Mouse (Mus musculus): ENCODE measurements around the gene Dut. TPM values are rescaled to one million over a fixed set of nuclear protein-coding genes. Genes with fewer than 3 reads are reported as not detected.
"Not testable (repeated sequence)": the region's sequence is repeated elsewhere in the genome, so short reads cannot be mapped to it uniquely, and the experiment has no call there.

Dut gene
- polyA plus RNA-seq, 1 experiment from 2014 or later, result 191 TPM

DNA sequence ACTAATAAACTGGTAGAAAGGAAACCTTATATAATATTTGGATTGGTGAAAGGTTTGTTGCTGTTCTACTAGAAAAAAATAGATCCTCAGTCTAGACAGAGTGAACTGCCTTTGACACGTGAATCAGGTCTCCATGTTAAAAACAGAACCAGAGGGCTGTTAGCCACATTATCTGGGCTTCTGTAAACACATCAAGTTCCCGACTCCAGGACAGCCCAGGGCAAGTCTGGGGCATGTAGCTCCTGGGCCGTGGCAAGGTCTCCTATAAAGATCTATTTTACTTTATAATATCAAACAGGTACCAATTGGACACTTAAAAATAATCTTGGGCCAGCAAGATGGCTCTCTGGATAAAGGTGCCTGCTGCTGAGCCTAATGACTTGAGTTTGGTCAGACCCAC lies 8.9 kb downstream of the Dut start:
- H3K27me3 ChIP-seq, result no peaks in the 10 kb centered on the region
- 79% methylated on average over 3 of the region's 3 CpGs for WGBS
- ATAC-seq (ENCODE audit: insufficient number of reproducible peaks, insufficient read depth, low FRiP score, low TSS enrichment, low read depth), result no peak
- H3K4me1 ChIP-seq (replicated peaks), result no peaks in the 10 kb centered on the region
- H3K36me3 ChIP-seq, result peaks cover 81% of the 10 kb centered on the region
- H3K9ac ChIP-seq (replicated peaks), result no peak overlapping the region
- no peaks in the 10 kb centered on the region for H3K9me3 ChIP-seq
- no peak overlapping the region for H3K27ac ChIP-seq
- H3K4me2 ChIP-seq, result no peak overlapping the region
- no peak overlapping the region for H3K4me3 ChIP-seq (replicated peaks)

DNA sequence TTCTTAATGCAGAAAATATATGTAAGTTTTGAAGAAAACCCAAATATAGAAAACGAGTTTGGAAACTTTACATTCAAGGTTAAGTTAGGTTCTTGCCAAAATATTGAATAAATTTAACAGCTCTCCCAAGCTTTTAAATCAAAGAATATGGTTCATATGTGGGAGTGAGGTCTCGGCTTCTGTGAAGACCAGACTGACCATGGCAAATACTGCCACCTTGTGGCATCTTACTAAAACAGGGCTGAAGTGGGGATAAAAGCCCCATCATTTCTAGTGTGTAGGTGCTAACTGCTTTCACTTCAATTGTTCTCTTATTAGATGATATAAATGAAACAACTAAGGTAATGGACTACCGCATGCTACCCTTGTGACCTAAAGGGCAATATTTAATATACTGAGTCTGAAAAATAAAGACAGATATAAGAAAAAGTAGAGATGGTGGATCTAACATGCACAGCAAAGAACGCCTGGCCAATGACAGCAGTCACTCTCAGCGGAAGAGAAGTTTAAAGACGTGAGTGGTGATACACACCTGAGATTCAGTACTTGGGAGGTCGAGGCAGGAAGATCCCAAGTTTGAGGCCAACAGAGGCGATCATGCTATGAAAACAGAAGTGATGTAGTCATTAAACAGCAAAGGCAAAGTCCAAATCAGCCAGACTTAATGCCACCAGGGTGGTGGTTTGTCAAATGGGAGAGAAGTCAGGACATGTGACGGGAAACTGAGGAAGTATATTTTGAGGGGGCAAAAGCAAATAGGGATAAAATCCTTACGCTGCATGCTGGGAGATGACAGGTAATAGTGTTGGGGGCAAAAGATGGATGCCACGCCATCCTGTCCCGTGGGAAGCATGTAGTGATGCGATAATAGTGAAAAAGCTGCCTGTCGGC lies 12.5 kb downstream of the Dut start:
- Histone ChIP-seq H3K36me3 (peaks cover 47% of the 10 kb centered on the region), H3K27me3 (no peaks in the 10 kb centered on the region), H3K9me3 (no peaks in the 10 kb centered on the region), H3K4me3 (replicated peaks) (no peak overlapping the region), H3K4me2 (no peak overlapping the region), H3K4me1 (replicated peaks) (no peaks in the 10 kb centered on the region), H3K27ac (no peak overlapping the region), H3K9ac (replicated peaks) (no peak overlapping the region)
- ATAC-seq (ENCODE audit: insufficient number of reproducible peaks, insufficient read depth, low FRiP score, low TSS enrichment, low read depth), result no peak
- WGBS, result 86% methylated on average over 14 of the region's 14 CpGs

DNA sequence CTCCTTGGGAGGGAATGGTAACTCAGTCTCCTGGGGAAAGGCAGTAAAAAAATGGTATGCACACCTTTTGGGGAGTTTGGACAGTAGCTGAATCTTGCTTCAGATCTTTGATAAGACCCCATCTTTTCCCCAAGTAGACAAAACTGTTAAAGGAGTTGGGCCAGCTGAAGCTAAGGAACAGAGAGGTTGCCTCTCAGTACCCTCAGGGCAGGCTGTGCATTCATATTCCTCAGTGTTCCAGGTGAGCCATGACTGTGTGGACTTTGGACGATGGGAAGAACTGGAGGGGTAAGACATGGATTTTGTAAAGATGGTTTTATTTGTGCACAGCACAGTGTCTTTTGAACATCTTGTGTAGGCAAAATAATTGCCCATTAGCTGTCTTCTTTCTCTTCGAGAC lies 13.3 kb downstream of the Dut start:
- WGBS, result 78% methylated on average over 2 of the region's 2 CpGs
- H3K4me2 ChIP-seq, result no peak overlapping the region
- H3K36me3 ChIP-seq, result peaks cover 40% of the 10 kb centered on the region
- H3K9ac ChIP-seq (replicated peaks), result no peak overlapping the region
- no peak overlapping the region for H3K27ac ChIP-seq
- H3K27me3 ChIP-seq, result no peaks in the 10 kb centered on the region
- no peak overlapping the region for H3K4me3 ChIP-seq (replicated peaks)
- H3K9me3 ChIP-seq, result no peaks in the 10 kb centered on the region
- no peak for ATAC-seq (ENCODE audit: insufficient number of reproducible peaks, insufficient read depth, low FRiP score, low TSS enrichment, low read depth)
- no peaks in the 10 kb centered on the region for H3K4me1 ChIP-seq (replicated peaks)

DNA sequence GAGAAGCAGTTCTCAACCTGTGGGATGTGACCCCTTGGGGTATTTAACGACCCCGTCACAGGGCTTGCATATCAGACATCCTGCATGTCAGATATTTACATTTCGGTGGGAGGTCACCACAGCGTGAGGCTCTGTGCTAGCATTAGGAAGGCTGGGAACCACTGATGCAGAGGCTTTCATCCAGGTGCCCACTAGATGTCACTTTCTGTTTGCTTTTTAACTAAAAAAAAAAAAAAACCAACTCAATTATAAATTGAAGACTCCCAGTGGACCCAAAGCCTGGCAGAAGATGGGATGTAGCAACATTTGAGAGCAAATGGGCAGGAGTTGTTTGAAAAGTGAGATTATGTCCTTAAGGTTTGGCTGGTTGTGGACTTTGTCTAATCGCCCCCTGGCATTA lies 16.1 kb downstream of the Dut start:
- Histone ChIP-seq H3K4me2 (no peak overlapping the region), H3K27me3 (no peaks in the 10 kb centered on the region), H3K36me3 (peaks cover 13% of the 10 kb centered on the region)

DNA sequence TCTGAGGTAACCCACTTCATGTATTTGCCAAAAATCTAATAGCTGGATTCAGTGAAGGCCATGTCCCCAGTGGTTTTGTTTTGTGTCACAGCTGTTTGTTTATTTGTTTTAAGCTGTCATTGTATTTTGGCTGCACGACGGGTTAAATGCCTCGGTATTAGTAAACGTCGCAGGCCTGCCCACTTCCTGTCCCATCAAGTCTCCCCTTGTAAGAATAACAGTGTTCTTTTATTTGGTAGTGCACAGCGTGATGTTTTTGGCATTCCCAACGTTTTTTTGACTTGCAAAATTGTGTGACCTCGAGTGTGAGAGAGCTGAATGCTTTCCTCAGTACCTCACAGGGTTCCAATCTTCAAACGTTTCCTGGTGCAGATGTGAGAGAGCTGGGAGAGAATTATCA lies 16.8 kb downstream of the Dut start:
- Histone ChIP-seq H3K9ac (replicated peaks) (no peak overlapping the region), H3K9me3 (no peaks in the 10 kb centered on the region), H3K4me1 (replicated peaks) (no peaks in the 10 kb centered on the region), H3K36me3 (peaks cover 8% of the 10 kb centered on the region), H3K4me2 (no peak overlapping the region), H3K27ac (no peak overlapping the region), H3K27me3 (no peaks in the 10 kb centered on the region), H3K4me3 (replicated peaks) (no peak overlapping the region)
- no peak for ATAC-seq (ENCODE audit: insufficient number of reproducible peaks, insufficient read depth, low FRiP score, low TSS enrichment, low read depth)
- 14% methylated on average over 9 of the region's 9 CpGs for WGBS

More for the DNA sequence above, 16.1 kb downstream of the Dut start:
- Histone ChIP-seq H3K27ac (no peak overlapping the region), H3K9me3 (no peaks in the 10 kb centered on the region), H3K4me1 (replicated peaks) (no peaks in the 10 kb centered on the region), H3K4me3 (replicated peaks) (no peak overlapping the region), H3K9ac (replicated peaks) (no peak overlapping the region)
- 23% methylated on average over 5 of the region's 5 CpGs for WGBS
- no peak; the same call in 1 of the 2 replicates for ATAC-seq (ENCODE audit: insufficient number of reproducible peaks, insufficient read depth, low FRiP score, low TSS enrichment, low read depth)

DNA sequence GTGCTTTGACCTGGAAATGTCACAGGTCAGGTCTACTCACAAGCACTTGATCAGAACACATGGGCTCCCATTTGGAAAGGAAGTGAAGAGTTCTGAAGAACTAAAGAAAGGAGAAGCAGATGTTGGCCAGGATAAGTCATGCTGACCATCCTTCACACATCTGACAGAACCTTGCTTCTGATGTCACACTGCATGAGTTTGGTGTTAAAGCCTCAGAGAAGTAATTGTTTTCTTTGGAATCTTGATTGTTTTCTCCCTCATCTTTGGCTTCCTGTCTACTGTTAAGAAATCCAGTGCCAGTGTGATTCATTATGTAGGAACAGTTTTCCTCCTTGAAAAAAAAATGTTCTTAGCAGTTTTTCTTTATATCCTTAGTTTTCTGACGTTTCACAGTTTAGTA lies 21.9 kb downstream of the Dut start:
- Histone ChIP-seq H3K4me2 (no peak overlapping the region), H3K9ac (replicated peaks) (no peak overlapping the region), H3K27ac (no peak overlapping the region), H3K36me3 (no peaks in the 10 kb centered on the region), H3K27me3 (no peaks in the 10 kb centered on the region), H3K9me3 (no peaks in the 10 kb centered on the region), H3K4me3 (replicated peaks) (no peak overlapping the region), H3K4me1 (replicated peaks) (no peaks in the 10 kb centered on the region)
- no peak for ATAC-seq (ENCODE audit: insufficient number of reproducible peaks, insufficient read depth, low FRiP score, low TSS enrichment, low read depth)
- 79% methylated on average over 1 of the region's 1 CpGs for WGBS

DNA sequence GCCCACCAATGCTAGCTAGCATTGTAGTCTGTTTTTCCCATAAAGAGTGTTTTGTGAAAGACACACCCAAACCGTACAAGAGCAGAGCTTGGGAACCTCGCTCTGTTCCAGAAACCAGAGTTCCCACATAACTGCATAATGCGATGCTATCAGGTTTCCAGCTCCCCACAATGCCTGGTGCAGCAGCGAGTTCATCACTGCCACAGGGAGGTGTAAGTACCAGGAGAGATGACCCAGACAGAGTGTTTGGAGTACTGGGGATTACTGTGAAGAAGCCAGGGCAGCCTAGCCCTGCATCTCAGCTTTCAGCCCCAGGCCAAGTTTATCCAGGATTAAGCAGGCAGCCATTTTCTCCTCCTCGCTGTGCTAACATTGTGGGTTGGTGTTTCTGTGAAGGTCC lies 28.6 kb downstream of the Dut start:
- H3K4me3 ChIP-seq (replicated peaks), result no peak overlapping the region
- no peaks in the 10 kb centered on the region for H3K27me3 ChIP-seq
- no peaks in the 10 kb centered on the region for H3K9me3 ChIP-seq
- no peak overlapping the region for H3K9ac ChIP-seq (replicated peaks)
- WGBS, result 45% methylated on average over 5 of the region's 5 CpGs
- no peak for ATAC-seq (ENCODE audit: insufficient number of reproducible peaks, insufficient read depth, low FRiP score, low TSS enrichment, low read depth)
- no peak overlapping the region for H3K4me2 ChIP-seq
- no peaks in the 10 kb centered on the region for H3K36me3 ChIP-seq
- H3K27ac ChIP-seq, result no peak overlapping the region
- no peaks in the 10 kb centered on the region for H3K4me1 ChIP-seq (replicated peaks)

DNA sequence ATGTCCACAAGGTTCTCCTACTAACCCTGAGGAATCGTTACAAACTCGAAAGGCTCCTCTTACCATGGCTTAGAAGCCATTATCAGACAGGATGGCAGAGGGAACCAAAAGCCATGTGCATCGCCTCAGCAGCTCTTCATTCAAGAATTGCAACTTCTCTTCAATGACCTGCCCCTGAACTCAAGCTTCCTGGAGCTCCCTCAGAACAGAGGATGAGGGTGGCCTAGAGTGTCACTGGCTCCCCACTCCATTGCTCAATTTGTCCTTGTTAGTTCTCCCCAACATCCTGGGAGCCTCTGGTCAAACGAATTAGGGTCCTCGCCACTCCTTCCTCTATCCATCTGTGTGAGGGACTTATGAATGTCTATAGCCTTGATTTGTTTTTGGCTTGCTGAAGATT lies 29.7 kb downstream of the Dut start:
- ATAC-seq (ENCODE audit: insufficient number of reproducible peaks, insufficient read depth, low FRiP score, low TSS enrichment, low read depth), result no peak
- Histone ChIP-seq H3K9me3 (no peaks in the 10 kb centered on the region), H3K27ac (no peak overlapping the region)

DNA sequence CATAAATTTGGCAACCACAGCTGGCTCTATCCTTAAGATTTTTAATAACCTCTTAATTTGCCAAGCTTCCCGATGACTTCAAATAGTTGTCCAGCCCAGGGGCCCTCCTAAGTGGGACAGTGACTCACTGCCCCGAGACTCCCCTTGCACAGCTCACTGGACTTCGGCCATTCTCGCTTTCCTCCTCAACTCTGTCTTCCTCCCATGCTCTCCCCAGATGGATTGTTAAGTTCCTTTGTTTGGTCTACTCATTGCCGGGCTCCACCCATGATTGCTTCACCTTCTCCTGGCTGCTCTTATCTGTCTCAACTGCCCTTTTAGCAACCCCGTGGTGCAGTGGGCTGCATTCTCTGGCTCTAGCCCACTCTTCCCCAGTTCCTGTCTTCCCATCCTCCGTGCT lies 31.5 kb downstream of the Dut start:
- 77% methylated on average over 7 of the region's 7 CpGs for WGBS
- Histone ChIP-seq H3K9ac (replicated peaks) (no peak overlapping the region), H3K27ac (no peak overlapping the region), H3K27me3 (no peaks in the 10 kb centered on the region), H3K4me1 (replicated peaks) (peaks cover 7% of the 10 kb centered on the region; the same call in 1 of the 2 replicates), H3K9me3 (no peaks in the 10 kb centered on the region), H3K36me3 (no peaks in the 10 kb centered on the region), H3K4me2 (no peak overlapping the region), H3K4me3 (replicated peaks) (no peak overlapping the region)
- ATAC-seq (ENCODE audit: insufficient number of reproducible peaks, insufficient read depth, low FRiP score, low TSS enrichment, low read depth), result no peak

More for the DNA sequence above, 29.7 kb downstream of the Dut start:
- H3K36me3 ChIP-seq, result no peaks in the 10 kb centered on the region
- no peak overlapping the region for H3K4me2 ChIP-seq
- no peak overlapping the region; the same call in 1 of the 2 replicates for H3K9ac ChIP-seq (replicated peaks)
- no peak overlapping the region for H3K4me3 ChIP-seq (replicated peaks)
- 86% methylated on average over 5 of the region's 5 CpGs for WGBS
- H3K27me3 ChIP-seq, result no peaks in the 10 kb centered on the region
- no peaks in the 10 kb centered on the region for H3K4me1 ChIP-seq (replicated peaks)

DNA sequence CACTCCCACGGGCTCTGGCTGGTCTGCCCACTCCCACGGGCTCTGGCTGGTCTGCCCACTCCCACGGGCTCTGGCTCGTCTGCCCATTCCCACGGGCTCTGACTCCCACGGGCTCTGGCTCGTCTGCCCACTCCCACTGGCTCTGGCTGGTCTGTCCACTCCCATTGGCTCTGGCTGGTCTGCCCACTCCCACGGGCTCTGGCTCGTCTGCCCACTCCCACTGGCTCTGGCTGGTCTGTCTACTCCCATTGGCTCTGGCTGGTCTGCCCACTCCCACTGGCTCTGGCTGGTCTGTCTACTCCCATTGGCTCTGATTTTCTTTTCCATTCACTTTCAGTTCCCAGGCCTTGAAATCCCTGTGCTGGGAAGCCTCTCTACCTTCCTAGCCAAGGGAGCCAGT lies 33.0 kb downstream of the Dut start:
- not testable (repeated sequence) for H3K4me3 ChIP-seq (replicated peaks); H3K4me2 ChIP-seq; H3K27ac ChIP-seq; H3K36me3 ChIP-seq; H3K9ac ChIP-seq (replicated peaks); H3K27me3 ChIP-seq; H3K9me3 ChIP-seq; ATAC-seq (ENCODE audit: insufficient number of reproducible peaks, insufficient read depth, low FRiP score, low TSS enrichment, low read depth); H3K4me1 ChIP-seq (replicated peaks)
- 83% methylated on average over 9 of the region's 9 CpGs for WGBS

DNA sequence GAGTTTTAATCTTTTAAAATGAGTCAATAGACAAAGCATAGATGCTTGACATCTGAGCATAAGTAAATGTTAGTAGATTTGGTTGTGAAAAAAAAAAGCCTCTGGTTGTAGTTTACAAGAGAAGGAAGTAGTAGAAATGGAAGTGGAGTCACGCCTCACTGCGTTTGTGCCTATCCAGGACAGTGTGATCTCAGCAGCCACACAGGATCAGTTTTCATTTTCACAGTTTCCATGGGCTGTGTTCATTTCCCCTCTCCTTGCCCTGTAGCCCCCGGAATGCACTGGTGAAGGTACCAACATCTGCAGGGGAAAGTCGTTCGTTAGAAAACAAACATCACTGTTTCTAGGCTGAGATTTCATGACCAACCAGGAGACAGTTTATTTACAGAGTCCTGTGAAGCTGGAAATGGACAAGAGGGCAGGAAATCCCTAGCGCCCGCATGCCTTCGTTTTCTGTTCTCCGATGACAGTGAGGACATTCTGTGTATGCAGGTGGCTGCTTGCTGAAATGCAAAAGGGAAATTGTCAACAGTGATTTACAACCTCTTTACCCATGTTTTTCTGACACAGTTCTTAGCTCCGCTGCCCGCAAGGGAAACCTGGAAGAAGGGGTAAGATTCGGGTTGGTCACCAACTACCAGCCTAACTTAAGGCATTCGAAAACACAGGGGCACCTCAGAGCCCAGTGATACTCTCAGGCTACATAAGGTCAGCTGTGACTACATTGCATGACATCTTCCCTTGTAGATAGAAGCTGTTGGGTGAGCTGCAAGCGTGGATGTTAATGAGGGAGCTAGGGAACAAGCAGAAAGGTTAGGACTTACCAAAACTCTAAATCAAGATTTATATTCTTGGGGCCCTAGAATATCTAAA lies 35.6 kb downstream of the Dut start:
- Histone ChIP-seq H3K4me3 (replicated peaks) (no peak overlapping the region), H3K27me3 (no peaks in the 10 kb centered on the region; the same call in 1 of the 2 replicates), H3K9ac (replicated peaks) (no peak overlapping the region), H3K27ac (no peak overlapping the region), H3K9me3 (no peaks in the 10 kb centered on the region), H3K4me1 (replicated peaks) (peaks cover 7% of the 10 kb centered on the region; the same call in 1 of the 2 replicates), H3K4me2 (peak overlapping the region; percentile 26), H3K36me3 (no peaks in the 10 kb centered on the region)
- no peak for ATAC-seq (ENCODE audit: insufficient number of reproducible peaks, insufficient read depth, low FRiP score, low TSS enrichment, low read depth)
- 48% methylated on average over 14 of the region's 14 CpGs for WGBS
